In genomic region chr2:49752211-49752607, GRCm38 (mm10) we compare ENCODE assay signal across 28 mouse cellular contexts. TPM values are rescaled to one million over a fixed set of nuclear protein-coding genes. Genes with fewer than 3 reads are reported as not detected.
DNase-seq lines count a peak whose midpoint lies in the region; ATAC-seq and TF ChIP-seq lines count a peak whose summit lies in the region.
"Had no signal": no experiment of that assay in that cellular context is flagged by ENCODE, and none has a peak within 500 bp of the region (broad histone marks: within the 10 kb centered on the region; RNA-seq: fewer than 3 reads in every experiment).

No protein-coding gene starts in this region.

- H3K4me1 ChIP-seq in cerebellum, adult 2 months (ENCODE audit: control insufficient read depth, insufficient read depth, low read length), result peaks cover 11% of the 10 kb centered on the region
- peaks cover 52% of the 10 kb centered on the region for H3K4me1 ChIP-seq in bone marrow macrophage, adult 2 months (ENCODE audit: control insufficient read depth, insufficient read depth, low read length)
- no peaks in the 10 kb centered on the region; the same call in 1 of the 2 replicates for H3K4me1 ChIP-seq in kidney, embryonic 16.5 days (ENCODE audit: insufficient read depth, low read length)
- H3K4me1 ChIP-seq: liver, embryonic 13.5 days; neural tube, embryonic 15.5 days had no signal

- H3K4me3 ChIP-seq in cerebellum, adult 2 months (replicated peaks; ENCODE audit: insufficient read depth, low read depth, low read length), result no peak overlapping the region
- no peak overlapping the region for H3K4me3 ChIP-seq in left cerebral cortex, adult 2 months
- no peak overlapping the region for H3K4me3 ChIP-seq in bone marrow macrophage, adult 2 months (ENCODE audit: insufficient read depth, low read length)
- H3K4me3 ChIP-seq in kidney, embryonic 16.5 days (ENCODE audit: low read length), result no peak overlapping the region
- H3K4me3 ChIP-seq: heart, embryonic 10.5 days; heart, embryonic 15.5 days; hindbrain, embryonic 12.5 days; limb, embryonic 10.5 days; limb, embryonic 15.5 days; liver, embryonic 13.5 days; neural tube, embryonic 15.5 days; stomach, embryonic 15.5 days had no signal

- TF ChIP-seq CTCF in cerebellum, adult 2 months (IDR thresholded peaks at IDR 0.05; ENCODE audit: borderline replicate concordance, insufficient read depth, low read depth, low read length), result no peak
- no peak for TF ChIP-seq CTCF in left cerebral cortex, adult 2 months (IDR thresholded peaks at IDR 0.05)
- no peak for TF ChIP-seq CTCF in bone marrow macrophage, adult 2 months (IDR thresholded peaks at IDR 0.05; ENCODE audit: low read depth, low read length)

- no peak overlapping the region for H3K4me2 ChIP-seq in kidney, embryonic 16.5 days (replicated peaks; ENCODE audit: low read depth, low read length)
- H3K4me2 ChIP-seq: heart, embryonic 15.5 days; hindbrain, embryonic 12.5 days; limb, embryonic 15.5 days; liver, embryonic 13.5 days; neural tube, embryonic 15.5 days; stomach, embryonic 15.5 days had no signal

- intact Hi-C loops in left cerebral cortex, adult 2 months (cut with DNase I), result no loop called here
- intact Hi-C loops in left cerebral cortex, postnatal 4 days (cut with DNase I), result no loop called here

- H3K27ac ChIP-seq in cerebellum, adult 2 months (ENCODE audit: insufficient read depth, low read length), result no peak overlapping the region
- H3K27ac ChIP-seq in left cerebral cortex, adult 2 months, result peak overlapping the region; percentile 47; the same call in 1 of the 2 replicates
- 0 out of 2 replicates have a peak overlapping the region, but pooled peaks have one; percentile 6 for H3K27ac ChIP-seq in bone marrow macrophage, adult 2 months (ENCODE audit: insufficient read depth, low read depth, low read length)
- no peak overlapping the region for H3K27ac ChIP-seq in kidney, embryonic 16.5 days (ENCODE audit: low read length)
- H3K27ac ChIP-seq: heart, embryonic 10.5 days; heart, embryonic 15.5 days; hindbrain, embryonic 12.5 days; limb, embryonic 10.5 days; limb, embryonic 15.5 days; liver, embryonic 13.5 days; neural tube, embryonic 15.5 days; stomach, embryonic 15.5 days had no signal

- WGBS in cerebellum, adult 2 months, result 17% methylated on average over 8 of the region's 8 CpGs
- WGBS in kidney, embryonic 16.5 days, result 87% methylated on average over 8 of the region's 8 CpGs

- H3K9me3 ChIP-seq in kidney, embryonic 16.5 days (ENCODE audit: low read length), result no peaks in the 10 kb centered on the region
- H3K9me3 ChIP-seq: heart, embryonic 10.5 days; heart, embryonic 15.5 days; hindbrain, embryonic 12.5 days; limb, embryonic 10.5 days; limb, embryonic 15.5 days; liver, embryonic 13.5 days; neural tube, embryonic 15.5 days; stomach, embryonic 15.5 days had no signal

- ATAC-seq in kidney, embryonic 16.5 days (ENCODE audit: low FRiP score, low TSS enrichment), result no peak
- ATAC-seq: CD4-positive, CD25-positive, alpha-beta regulatory T cell, adult 4 months; forebrain, embryonic 14.5 days; inflammation-experienced regulatory T-cells, adult 6 months; lung, postnatal 0 days had no signal

- peaks cover 3% of the 10 kb centered on the region; the same call in 1 of the 2 replicates for H3K36me3 ChIP-seq in kidney, embryonic 16.5 days (ENCODE audit: insufficient read depth, low read length)
- H3K36me3 ChIP-seq: heart, embryonic 10.5 days; heart, embryonic 15.5 days; liver, embryonic 13.5 days; stomach, embryonic 15.5 days had no signal

- DNase-seq in cerebellum, adult 2 months, result peak; percentile 54 to 68
- DNase-seq in cerebellum, postnatal 4 days (ENCODE audit: low spot score in 2 of 2), result no peak
- DNase-seq in left cerebral cortex, adult 2 months (ENCODE audit: extremely low spot score in 1 of 2, low spot score in 2 of 2), result no peak
- DNase-seq in left cerebral cortex, postnatal 4 days, result no peak
- peak; percentile 57 to 60 for DNase-seq in cerebellum, postnatal 14 days
- DNase-seq: adrenal gland, postnatal 25 days; gastrocnemius, postnatal 25 days; heart, adult 11 months; kidney, adult 11 months; liver, embryonic 13.5 days; lung, adult 18-20 months; retina, postnatal 1 day; right cerebral cortex, postnatal 14 days had no signal

- H3K27me3 ChIP-seq in cerebellum, adult 2 months (ENCODE audit: control insufficient read depth, insufficient read depth, low read length), result no peaks in the 10 kb centered on the region
- H3K27me3 ChIP-seq in kidney, embryonic 16.5 days (ENCODE audit: insufficient read depth, low read length), result no peaks in the 10 kb centered on the region
- H3K27me3 ChIP-seq: heart, embryonic 15.5 days; hindbrain, embryonic 12.5 days; limb, embryonic 15.5 days; liver, embryonic 13.5 days; neural tube, embryonic 15.5 days; stomach, embryonic 15.5 days had no signal

- H3K9ac ChIP-seq in kidney, embryonic 16.5 days (replicated peaks; ENCODE audit: low read length), result no peak overlapping the region
- H3K9ac ChIP-seq: heart, embryonic 15.5 days; hindbrain, embryonic 12.5 days; limb, embryonic 15.5 days; liver, embryonic 13.5 days; neural tube, embryonic 15.5 days; stomach, embryonic 15.5 days had no signal

- TF ChIP-seq POLR2A in cerebellum, adult 2 months (IDR thresholded peaks at IDR 0.05; ENCODE audit: borderline replicate concordance, insufficient read depth, low read length), result no peak
- no peak for TF ChIP-seq POLR2A in bone marrow macrophage, adult 2 months (IDR thresholded peaks at IDR 0.05; ENCODE audit: borderline replicate concordance, low read depth, low read length)

RNA-seq across cellular contexts. Expression of gene Lypd6b, which starts 35.3 kb away (rescaled TPM):
- polyA plus RNA-seq in cerebellum, adult 2 months (2012; rRNA removed), result 7.5 and 10.7 TPM in 2 replicates
- 1 to 10 TPM; 6.3 to 7.4 TPM for total RNA-seq in left cerebral cortex, adult 2 months (2021)
- total RNA-seq in left cerebral cortex, postnatal 4 days (2021), result 10 to 100 TPM; 19.3 to 21.4 TPM
- polyA plus RNA-seq in bone marrow macrophage, adult 2 months (2012; ENCODE audit: insufficient read depth, insufficient read length, missing spikeins), result not detected in 2 replicates
- polyA plus RNA-seq in kidney, embryonic 16.5 days (2015; fragmentation: Nextera tagmentation; extraction: Ambion mirVana), result 11.7 and 12.3 TPM in 2 replicates
- total RNA-seq: gastrocnemius, adult 18-20 months; gastrocnemius, postnatal 25 days; heart, postnatal 25 days had no signal
- polyA plus RNA-seq: liver, embryonic 13.5 days had no signal

Comparison
In these comparisons a context has a peak if more than half of its experiments do, and no peak if none do; other contexts are left out.
1. DNase-seq: peak in cerebellum, adult 2 months (2 of 2) and cerebellum, postnatal 14 days (2 of 2); none in cerebellum, postnatal 4 days (0 of 2), left cerebral cortex, adult 2 months (0 of 2) and left cerebral cortex, postnatal 4 days (single experiment).
2. H3K27ac ChIP-seq: peak in left cerebral cortex, adult 2 months (single experiment) and bone marrow macrophage, adult 2 months (single experiment); none in cerebellum, adult 2 months (single experiment) and kidney, embryonic 16.5 days (single experiment).